Mouse (Mus musculus) myocyte (in vitro differentiated cells): Measurements from ENCODE around the gene Slc25a42.

Experiments used
- MAX ChIP-seq: IDR thresholded peaks from one replicate; pipeline ENCODE4 v1.6.1; 2011; ENCODE audit warnings: low read depth, mild to moderate bottlenecking, control low read depth
- MYOG ChIP-seq, 3 experiments: IDR thresholded peaks; one replicate each; pipeline ENCODE4 v1.6.1; 2011; ENCODE audit warnings: control low read depth in 2 of 3, low read depth in 2 of 3, mild to moderate bottlenecking in 2 of 3; ENCODE audit not compliant: insufficient read length in 2 of 3, control insufficient read depth in 1 of 3, insufficient read depth in 1 of 3
- POLR2A ChIP-seq: IDR thresholded peaks from one replicate; pipeline ENCODE4 v1.6.1; 2011; ENCODE audit warnings: low read depth, mild to moderate bottlenecking, control low read depth, moderate library complexity; ENCODE audit not compliant: insufficient read length
- POLR2AphosphoS2 ChIP-seq: IDR thresholded peaks from one replicate; pipeline ENCODE4 v1.6.1; 2011; ENCODE audit warnings: low read depth, control low read depth; ENCODE audit not compliant: insufficient read length
- SRF ChIP-seq: IDR thresholded peaks from one replicate; pipeline ENCODE4 v1.6.1; 2011; ENCODE audit warnings: low read depth; ENCODE audit not compliant: control insufficient read depth, insufficient read length
- TCF12 ChIP-seq: IDR thresholded peaks from one replicate; pipeline ENCODE4 v1.6.1; 2011; ENCODE audit warnings: mild to moderate bottlenecking, control low read depth; ENCODE audit not compliant: poor library complexity, insufficient read depth, severe bottlenecking
- USF1 ChIP-seq: IDR thresholded peaks from one replicate; pipeline ENCODE4 v1.6.1; 2011; ENCODE audit warnings: low read depth, mild to moderate bottlenecking, control low read depth, moderate library complexity

DNA sequence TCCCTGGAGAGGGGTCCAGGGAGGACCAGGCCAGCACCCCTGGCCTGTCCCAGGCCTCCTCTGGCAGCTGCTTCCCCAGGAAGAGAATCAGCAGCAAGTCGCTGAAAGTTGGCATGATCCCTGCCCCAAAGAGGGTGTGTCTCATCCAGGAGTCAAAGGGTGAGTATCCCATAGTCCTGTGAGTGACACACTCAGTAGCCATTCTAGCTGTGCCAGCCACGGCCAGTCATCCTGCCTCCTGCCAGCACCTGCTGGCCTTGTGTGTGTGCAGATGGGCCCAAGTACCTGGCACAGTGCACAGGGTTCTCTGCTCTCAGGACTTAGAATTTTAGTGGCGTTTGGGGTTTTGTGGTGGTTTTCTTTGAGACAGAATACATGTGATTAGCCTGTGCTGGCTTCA lies 45.4 kb upstream of the Slc25a42 start:
- TF ChIP-seq POLR2A (no peak), MAX (no peak), SRF (no peak), USF1 (no peak), POLR2AphosphoS2 (no peak), MYOG (IDR thresholded peaks at IDR 0.05; ENCODE audit: control insufficient read depth in 1 of 3, insufficient read depth in 1 of 3, insufficient read length in 2 of 3, low read depth in 2 of 3) (no peak), TCF12 (no peak)
